Mouse (Mus musculus): Measurements from ENCODE around the gene Dclk3. TPM values are rescaled to one million over a fixed set of nuclear protein-coding genes. Genes with fewer than 3 reads are reported as not detected.

The Dclk3 gene
- total and polyA plus RNA-seq, 3 experiments, result 0.05 TPM; not detected in 2

GRCm38 (mm10) chr9:111428698-111429362 lies 10.1 kb upstream of the Dclk3 start:
- no peak for DNase-seq (ENCODE audit: low spot score)
- no peak overlapping the region for H3K4me3 ChIP-seq (ENCODE audit: low read depth, low read length)
- H3K4me1 ChIP-seq (ENCODE audit: insufficient read depth, low read depth, low read length), result no peaks in the 10 kb centered on the region
- H3K27me3 ChIP-seq (ENCODE audit: insufficient read depth, low read length), result no peaks in the 10 kb centered on the region
- H3K9me3 ChIP-seq (replicated peaks), result peaks cover 47% of the 10 kb centered on the region
- TF ChIP-seq GATA1 (IDR thresholded peaks at IDR 0.05; ENCODE audit: borderline replicate concordance, low read length) (no peak), CTCF (IDR thresholded peaks at IDR 0.05; ENCODE audit: low read depth, low read length) (no peak), POLR2AphosphoS5 (IDR thresholded peaks at IDR 0.05; ENCODE audit: insufficient replicate concordance, low read depth, low read length) (no peak), GATA2 (IDR thresholded peaks at IDR 0.05; ENCODE audit: borderline replicate concordance, low read depth, low read length) (no peak), TAL1 (conservative IDR thresholded peaks at IDR 0.05; ENCODE audit: low read depth, low read length) (no peak)
- ATAC-seq (ENCODE audit: extremely low read depth, insufficient number of reproducible peaks, low FRiP score, poor library complexity, severe bottlenecking), result no peak
- H3K36me3 ChIP-seq (replicated peaks), result no peaks in the 10 kb centered on the region

- Histone ChIP-seq H3K27me3 (ENCODE audit: insufficient read depth, low read length) (no peaks in the 10 kb centered on the region), H3K4me1 (ENCODE audit: insufficient read depth, low read depth, low read length) (no peaks in the 10 kb centered on the region), H3K9me3 (replicated peaks) (peaks cover 49% of the 10 kb centered on the region), H3K4me3 (ENCODE audit: low read depth, low read length) (no peak overlapping the region), H3K36me3 (replicated peaks) (no peaks in the 10 kb centered on the region)
- ATAC-seq (ENCODE audit: extremely low read depth, insufficient number of reproducible peaks, low FRiP score, poor library complexity, severe bottlenecking), result no peak
- DNase-seq (ENCODE audit: low spot score), result no peak
- TF ChIP-seq TAL1 (conservative IDR thresholded peaks at IDR 0.05; ENCODE audit: low read depth, low read length), result no peak
- no peak for TF ChIP-seq CTCF (IDR thresholded peaks at IDR 0.05; ENCODE audit: low read depth, low read length)
- TF ChIP-seq GATA2 (IDR thresholded peaks at IDR 0.05; ENCODE audit: borderline replicate concordance, low read depth, low read length), result no peak
- TF ChIP-seq POLR2AphosphoS5 (IDR thresholded peaks at IDR 0.05; ENCODE audit: insufficient replicate concordance, low read depth, low read length), result no peak
- TF ChIP-seq GATA1 (IDR thresholded peaks at IDR 0.05; ENCODE audit: borderline replicate concordance, low read length), result no peak
Measured at GRCm38 (mm10) chr9:111429363-111429750, 9.5 kb upstream of the Dclk3 start.

DNA sequence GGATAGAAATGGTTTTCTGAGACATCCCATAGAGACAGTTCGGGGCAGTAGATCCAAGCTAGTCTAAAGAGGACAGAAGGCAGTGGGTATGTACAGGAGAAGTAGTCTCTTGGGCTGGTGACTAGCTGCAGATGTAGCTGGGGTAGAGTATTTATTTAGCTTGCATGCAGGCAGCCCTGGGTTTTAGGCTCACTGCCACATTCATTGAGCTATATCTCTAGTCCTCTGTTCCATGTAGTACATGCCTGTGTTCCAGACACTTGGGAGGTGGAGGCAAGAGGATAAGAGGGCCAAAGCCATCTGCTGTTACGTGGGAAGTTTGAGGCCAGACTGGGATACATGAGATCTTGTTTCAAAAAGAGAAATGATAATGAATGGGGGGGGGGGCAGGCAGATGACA lies 3.5 kb upstream of the Dclk3 start:
- DNase-seq (ENCODE audit: low spot score) (no peak), ATAC-seq (ENCODE audit: extremely low read depth, insufficient number of reproducible peaks, low FRiP score, poor library complexity, severe bottlenecking) (no peak)
- Histone ChIP-seq H3K4me3 (ENCODE audit: low read depth, low read length) (no peak overlapping the region), H3K9me3 (replicated peaks) (peaks cover 58% of the 10 kb centered on the region), H3K36me3 (replicated peaks) (no peaks in the 10 kb centered on the region), H3K27me3 (ENCODE audit: insufficient read depth, low read length) (no peaks in the 10 kb centered on the region), H3K4me1 (ENCODE audit: insufficient read depth, low read depth, low read length) (no peaks in the 10 kb centered on the region)
- TF ChIP-seq POLR2AphosphoS5 (IDR thresholded peaks at IDR 0.05; ENCODE audit: insufficient replicate concordance, low read depth, low read length) (no peak), GATA2 (IDR thresholded peaks at IDR 0.05; ENCODE audit: borderline replicate concordance, low read depth, low read length) (no peak), GATA1 (IDR thresholded peaks at IDR 0.05; ENCODE audit: borderline replicate concordance, low read length) (no peak), TAL1 (conservative IDR thresholded peaks at IDR 0.05; ENCODE audit: low read depth, low read length) (no peak), CTCF (IDR thresholded peaks at IDR 0.05; ENCODE audit: low read depth, low read length) (no peak)

DNA sequence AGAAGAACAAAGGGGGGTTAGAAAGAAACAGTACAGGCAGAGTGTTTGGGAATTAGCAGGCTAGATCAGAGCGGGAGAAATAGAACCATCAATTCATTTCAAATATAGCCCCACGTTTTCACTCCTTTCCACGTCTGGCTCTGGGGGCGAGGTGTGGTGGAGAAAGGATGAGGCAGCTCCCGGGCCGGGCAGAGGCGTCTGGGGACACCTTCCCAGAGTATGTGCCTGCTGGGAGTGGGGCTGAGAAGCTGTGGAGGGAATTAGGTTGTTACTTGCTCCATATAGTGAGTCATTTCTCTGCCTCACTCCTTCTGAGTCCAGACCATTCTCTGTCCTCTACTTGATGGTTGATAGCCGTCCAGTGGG lies 938 bp downstream of the Dclk3 start:
- Histone ChIP-seq H3K4me3 (ENCODE audit: low read depth, low read length) (no peak overlapping the region), H3K36me3 (replicated peaks) (no peaks in the 10 kb centered on the region), H3K27me3 (ENCODE audit: insufficient read depth, low read length) (no peaks in the 10 kb centered on the region), H3K4me1 (ENCODE audit: insufficient read depth, low read depth, low read length) (no peaks in the 10 kb centered on the region), H3K9me3 (replicated peaks) (peaks cover 63% of the 10 kb centered on the region)
- DNase-seq (ENCODE audit: low spot score), result no peak
- ATAC-seq (ENCODE audit: extremely low read depth, insufficient number of reproducible peaks, low FRiP score, poor library complexity, severe bottlenecking), result no peak
- TF ChIP-seq GATA1 (IDR thresholded peaks at IDR 0.05; ENCODE audit: borderline replicate concordance, low read length) (no peak), TAL1 (conservative IDR thresholded peaks at IDR 0.05; ENCODE audit: low read depth, low read length) (no peak), CTCF (IDR thresholded peaks at IDR 0.05; ENCODE audit: low read depth, low read length) (no peak), GATA2 (IDR thresholded peaks at IDR 0.05; ENCODE audit: borderline replicate concordance, low read depth, low read length) (no peak), POLR2AphosphoS5 (IDR thresholded peaks at IDR 0.05; ENCODE audit: insufficient replicate concordance, low read depth, low read length) (no peak)

- H3K36me3 ChIP-seq (replicated peaks), result no peaks in the 10 kb centered on the region
- no peaks in the 10 kb centered on the region for H3K27me3 ChIP-seq (ENCODE audit: insufficient read depth, low read length)
- H3K9me3 ChIP-seq (replicated peaks), result peaks cover 67% of the 10 kb centered on the region
- ATAC-seq (ENCODE audit: extremely low read depth, insufficient number of reproducible peaks, low FRiP score, poor library complexity, severe bottlenecking) (no peak), DNase-seq (ENCODE audit: low spot score) (no peak)
- no peaks in the 10 kb centered on the region for H3K4me1 ChIP-seq (ENCODE audit: insufficient read depth, low read depth, low read length)
- H3K4me3 ChIP-seq (ENCODE audit: low read depth, low read length), result no peak overlapping the region
- TF ChIP-seq GATA1 (IDR thresholded peaks at IDR 0.05; ENCODE audit: borderline replicate concordance, low read length) (no peak), POLR2AphosphoS5 (IDR thresholded peaks at IDR 0.05; ENCODE audit: insufficient replicate concordance, low read depth, low read length) (no peak), GATA2 (IDR thresholded peaks at IDR 0.05; ENCODE audit: borderline replicate concordance, low read depth, low read length) (no peak)
Measured at GRCm38 (mm10) chr9:111440446-111440845, 1.6 kb downstream of the Dclk3 start.

DNA sequence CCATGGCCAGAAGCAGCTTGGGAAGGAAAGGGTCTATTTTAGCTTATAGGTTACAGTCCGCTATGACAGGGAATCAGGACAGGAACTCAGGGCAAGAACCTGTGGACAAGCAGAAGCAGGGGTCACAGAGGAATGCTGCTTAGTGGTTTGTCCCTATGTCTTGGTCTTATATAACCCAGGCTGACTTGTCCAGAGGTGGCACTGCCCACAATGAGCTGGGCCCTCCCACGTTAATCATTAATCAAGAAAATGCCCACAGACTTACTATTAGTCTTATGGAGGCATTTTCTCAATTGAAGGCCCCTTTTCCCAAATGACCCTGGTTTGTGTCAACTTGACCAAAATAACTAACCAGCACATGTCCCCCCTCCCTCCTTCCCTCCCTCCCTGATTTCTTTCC lies 2.3 kb downstream of the Dclk3 start:
- H3K4me1 ChIP-seq (ENCODE audit: insufficient read depth, low read depth, low read length), result no peaks in the 10 kb centered on the region
- no peak for TF ChIP-seq GATA2 (IDR thresholded peaks at IDR 0.05; ENCODE audit: borderline replicate concordance, low read depth, low read length)
- no peak overlapping the region for H3K4me3 ChIP-seq (ENCODE audit: low read depth, low read length)
- no peaks in the 10 kb centered on the region for H3K36me3 ChIP-seq (replicated peaks)
- H3K27me3 ChIP-seq (ENCODE audit: insufficient read depth, low read length), result no peaks in the 10 kb centered on the region
- H3K9me3 ChIP-seq (replicated peaks), result peaks cover 66% of the 10 kb centered on the region
- no peak for ATAC-seq (ENCODE audit: extremely low read depth, insufficient number of reproducible peaks, low FRiP score, poor library complexity, severe bottlenecking)
- DNase-seq (ENCODE audit: low spot score), result no peak

GRCm38 (mm10) chr9:111446204-111446603 lies 7.3 kb downstream of the Dclk3 start:
- H3K4me1 ChIP-seq (ENCODE audit: insufficient read depth, low read depth, low read length), result no peaks in the 10 kb centered on the region
- H3K9me3 ChIP-seq (replicated peaks), result peaks cover 47% of the 10 kb centered on the region
- ATAC-seq (ENCODE audit: extremely low read depth, insufficient number of reproducible peaks, low FRiP score, poor library complexity, severe bottlenecking) (no peak), DNase-seq (ENCODE audit: low spot score) (no peak)
- no peaks in the 10 kb centered on the region for H3K27me3 ChIP-seq (ENCODE audit: insufficient read depth, low read length)
- no peak overlapping the region for H3K4me3 ChIP-seq (ENCODE audit: low read depth, low read length)
- no peaks in the 10 kb centered on the region for H3K36me3 ChIP-seq (replicated peaks)
- TF ChIP-seq GATA2 (IDR thresholded peaks at IDR 0.05; ENCODE audit: borderline replicate concordance, low read depth, low read length), result no peak

Data from G1E (cell line).